Mouse (Mus musculus): Measurements from ENCODE around the gene Mrgprf.

GRCm38 (mm10) chr7:145283487-145284187 is 17.0 kb upstream of the Mrgprf start, which contains the start of gene Tpcn2:
- TF ChIP-seq POLR2A (IDR thresholded peaks at IDR 0.05; ENCODE audit: insufficient read depth, low read depth, low read length) (peak; percentile 83), CTCF (IDR thresholded peaks at IDR 0.05) (peak; percentile 75)
